Mouse (Mus musculus): ENCODE measurements around the gene Sox15. TPM values are rescaled to one million over a fixed set of nuclear protein-coding genes. Genes with fewer than 3 reads are reported as not detected.

Sox15 gene
- polyA plus RNA-seq, 1 experiment from 2014 or later = not detected

GRCm38 (mm10) chr11:69683576-69683975, 28.5 kb downstream of the Sox15 start:
- ATAC-seq (ENCODE audit: low FRiP score) = no peak
- H3K36me3 ChIP-seq = peaks cover 14% of the 10 kb centered on the region
- peaks cover 58% of the 10 kb centered on the region for H3K4me1 ChIP-seq (replicated peaks)
- peak overlapping the region; percentile 72 for H3K9ac ChIP-seq
- no peaks in the 10 kb centered on the region for H3K9me3 ChIP-seq
- H3K4me2 ChIP-seq = no peak overlapping the region; the same call in 1 of the 2 replicates
- no peak overlapping the region for H3K4me3 ChIP-seq
- 89% methylated on average over 7 of the region's 7 CpGs for WGBS
- peaks cover 13% of the 10 kb centered on the region; the same call in 1 of the 2 replicates for H3K27me3 ChIP-seq
- H3K27ac ChIP-seq = peak overlapping the region; percentile 86

DNA sequence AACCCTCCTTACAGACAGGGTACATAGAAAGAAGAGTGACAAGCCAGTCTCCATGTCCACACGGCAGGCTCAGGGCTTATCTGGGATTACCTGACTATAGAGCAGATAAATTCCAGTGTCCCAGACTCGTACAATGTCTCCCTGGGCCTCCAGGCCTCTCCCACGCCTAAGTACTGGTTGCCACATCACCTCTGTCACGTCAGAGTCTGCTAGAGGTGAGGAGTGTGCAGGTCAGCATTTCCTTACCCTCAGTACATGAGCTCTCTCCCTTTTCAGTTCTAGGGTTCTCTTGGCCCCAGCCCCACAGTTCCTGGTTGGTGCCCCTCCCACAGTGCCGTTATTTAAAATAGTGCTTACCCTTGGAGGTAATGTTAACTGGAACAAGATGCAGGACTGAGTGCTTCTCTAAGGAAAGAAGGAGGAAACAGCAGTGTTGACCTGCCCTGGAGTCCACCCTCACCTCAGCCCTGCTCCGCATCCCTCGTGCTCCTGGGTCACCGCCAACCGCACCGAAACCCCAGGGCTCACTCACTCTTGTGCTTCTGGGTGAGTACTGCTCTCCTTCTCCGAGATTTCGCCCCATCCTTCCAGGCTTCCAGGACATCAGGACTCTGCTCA, 29.1 kb downstream of the Sox15 start:
- Histone ChIP-seq H3K27ac (no peak overlapping the region), H3K4me1 (replicated peaks) (peaks cover 52% of the 10 kb centered on the region), H3K9ac (peak overlapping the region; percentile 35), H3K9me3 (no peaks in the 10 kb centered on the region), H3K36me3 (peaks cover 8% of the 10 kb centered on the region; the same call in 1 of the 2 replicates), H3K4me2 (no peak overlapping the region), H3K27me3 (peaks cover 13% of the 10 kb centered on the region; the same call in 1 of the 2 replicates), H3K4me3 (no peak overlapping the region)
- no peak for ATAC-seq (ENCODE audit: low FRiP score)
- WGBS = 85% methylated on average over 12 of the region's 12 CpGs

DNA sequence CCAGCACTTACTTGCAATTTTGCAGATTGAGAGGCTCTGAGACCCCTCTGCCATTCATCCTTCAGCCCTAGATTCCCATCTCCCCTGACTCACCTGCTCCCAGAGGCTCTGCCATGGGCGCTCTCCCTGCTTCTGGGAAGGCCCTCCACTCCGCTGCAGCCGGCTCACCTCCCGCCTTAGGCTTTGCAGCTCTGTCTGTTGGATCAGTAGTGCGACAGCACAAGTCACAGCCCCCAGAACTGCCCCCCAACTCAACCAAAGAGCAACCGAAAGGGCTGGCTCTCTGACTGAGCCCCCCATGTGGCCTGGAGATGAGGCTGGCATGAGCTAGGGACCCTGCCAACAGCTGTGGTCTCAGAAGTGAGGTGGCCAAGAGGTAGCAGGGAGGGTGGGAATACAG, 29.8 kb downstream of the Sox15 start:
- Histone ChIP-seq H3K4me1 (replicated peaks) (peaks cover 45% of the 10 kb centered on the region), H3K4me3 (no peak overlapping the region), H3K9ac (peak overlapping the region; percentile 19; the same call in 1 of the 2 replicates), H3K9me3 (no peaks in the 10 kb centered on the region), H3K4me2 (no peak overlapping the region), H3K27ac (0 out of 2 replicates have a peak overlapping the region, but pooled peaks have one; percentile 23), H3K27me3 (peaks cover 13% of the 10 kb centered on the region; the same call in 1 of the 2 replicates), H3K36me3 (0 out of 2 replicates have a peak, but pooled peaks cover 3% of the 10 kb centered on the region)
- 82% methylated on average over 6 of the region's 6 CpGs for WGBS
- ATAC-seq (ENCODE audit: low FRiP score) = no peak

DNA sequence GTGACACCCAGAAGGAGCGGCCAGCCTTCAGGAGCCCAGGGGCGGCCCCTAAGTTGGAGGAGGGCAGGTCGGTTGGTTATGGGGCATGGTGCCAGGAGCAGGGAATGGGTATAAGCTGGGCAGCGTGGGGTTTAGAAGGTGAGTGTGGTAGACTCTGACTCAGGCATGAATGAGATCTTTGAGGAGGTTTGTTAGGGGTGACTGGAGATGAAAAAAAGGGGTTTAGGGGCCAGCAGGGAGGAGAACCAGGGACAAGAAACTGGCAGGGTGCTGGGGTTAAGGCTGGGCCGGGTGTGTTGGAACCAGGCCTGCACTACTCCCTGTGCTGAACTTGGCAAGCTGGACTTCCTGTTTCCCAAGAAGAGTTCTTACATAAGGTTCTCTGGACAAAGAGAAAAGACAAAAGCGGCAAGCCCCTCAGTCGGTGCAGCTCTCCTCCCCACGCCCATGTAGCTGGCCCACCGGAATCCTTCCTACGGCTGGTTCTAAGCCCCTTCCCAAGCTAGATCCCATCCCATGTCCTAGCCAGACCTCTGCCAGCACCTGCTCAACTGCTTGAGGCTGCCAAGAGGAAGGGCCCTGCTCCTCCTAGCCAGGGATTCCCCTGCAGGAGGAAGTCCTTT, 30.5 kb downstream of the Sox15 start, which contains the start of gene Tnfsf13:
Tnfsf13 (minus strand) TSS at position 259 of the 623 bp plus-strand sequence.
- Histone ChIP-seq H3K4me2 (no peak within 1 kb of the TSS), H3K4me1 (replicated peaks) (peaks cover 38% of the 10 kb centered on the region), H3K27me3 (peaks cover 13% of the 10 kb centered on the region; the same call in 1 of the 2 replicates), H3K4me3 (no peak within 1 kb of the TSS), H3K9me3 (no peaks in the 10 kb centered on the region), H3K36me3 (no peaks in the 10 kb centered on the region), H3K9ac (peak within 1 kb of the TSS; percentile 58), H3K27ac (0 out of 2 replicates have a peak within 1 kb of the TSS, but pooled peaks have one; percentile 46)
- no peak for ATAC-seq (ENCODE audit: low FRiP score)
- WGBS = 55% methylated on average over 10 of the region's 10 CpGs

DNA sequence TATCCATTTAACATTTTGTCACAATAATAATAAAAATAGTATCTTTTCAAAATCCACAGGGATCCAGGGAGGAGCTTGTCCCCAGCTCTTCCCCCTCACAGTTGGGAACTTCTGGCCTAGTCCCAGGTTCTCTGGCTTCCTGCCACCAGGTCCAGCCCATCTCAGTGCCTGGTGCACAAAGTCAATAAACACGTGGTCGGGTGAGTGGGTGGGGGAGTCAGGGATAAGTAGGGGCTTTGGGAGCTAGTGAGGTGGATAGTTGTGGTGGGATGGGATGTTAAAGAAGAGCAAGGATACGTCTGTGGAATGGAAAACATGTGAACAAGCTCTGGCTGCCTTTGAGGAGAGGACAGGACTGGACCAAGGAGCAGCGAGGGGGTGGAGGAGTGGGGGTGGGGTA, 31.3 kb downstream of the Sox15 start:
- H3K4me3 ChIP-seq = no peak overlapping the region
- H3K4me1 ChIP-seq (replicated peaks) = peaks cover 31% of the 10 kb centered on the region
- H3K4me2 ChIP-seq = no peak overlapping the region
- no peak for ATAC-seq (ENCODE audit: low FRiP score)
- no peaks in the 10 kb centered on the region for H3K9me3 ChIP-seq
- 0 out of 2 replicates have a peak overlapping the region, but pooled peaks have one; percentile 10 for H3K9ac ChIP-seq
- 13% methylated on average over 4 of the region's 4 CpGs for WGBS
- H3K27ac ChIP-seq = no peak overlapping the region
- no peaks in the 10 kb centered on the region for H3K36me3 ChIP-seq
- H3K27me3 ChIP-seq = peaks cover 13% of the 10 kb centered on the region; the same call in 1 of the 2 replicates

- Histone ChIP-seq H3K4me1 (replicated peaks) (peaks cover 31% of the 10 kb centered on the region), H3K4me2 (no peak overlapping the region), H3K4me3 (no peak overlapping the region), H3K27ac (no peak overlapping the region), H3K9me3 (no peaks in the 10 kb centered on the region), H3K36me3 (no peaks in the 10 kb centered on the region), H3K9ac (0 out of 2 replicates have a peak overlapping the region, but pooled peaks have one; percentile 10), H3K27me3 (peaks cover 13% of the 10 kb centered on the region; the same call in 1 of the 2 replicates)
- 58% methylated on average over 5 of the region's 5 CpGs for WGBS
- ATAC-seq (ENCODE audit: low FRiP score) = no peak
Measured at GRCm38 (mm10) chr11:69687061-69687460, 31.9 kb downstream of the Sox15 start.

- peaks cover 14% of the 10 kb centered on the region; the same call in 1 of the 2 replicates for H3K4me1 ChIP-seq (replicated peaks)
- no peaks in the 10 kb centered on the region for H3K9me3 ChIP-seq
- no peak for ATAC-seq (ENCODE audit: low FRiP score)
- H3K27ac ChIP-seq = no peak overlapping the region
- 100% methylated on average over 1 of the region's 1 CpGs for WGBS
- peaks cover 13% of the 10 kb centered on the region; the same call in 1 of the 2 replicates for H3K27me3 ChIP-seq
- no peak overlapping the region for H3K4me3 ChIP-seq
- no peaks in the 10 kb centered on the region for H3K36me3 ChIP-seq
- H3K9ac ChIP-seq = no peak overlapping the region
- no peak overlapping the region for H3K4me2 ChIP-seq
Measured at GRCm38 (mm10) chr11:69689891-69690290, 34.8 kb downstream of the Sox15 start.

DNA sequence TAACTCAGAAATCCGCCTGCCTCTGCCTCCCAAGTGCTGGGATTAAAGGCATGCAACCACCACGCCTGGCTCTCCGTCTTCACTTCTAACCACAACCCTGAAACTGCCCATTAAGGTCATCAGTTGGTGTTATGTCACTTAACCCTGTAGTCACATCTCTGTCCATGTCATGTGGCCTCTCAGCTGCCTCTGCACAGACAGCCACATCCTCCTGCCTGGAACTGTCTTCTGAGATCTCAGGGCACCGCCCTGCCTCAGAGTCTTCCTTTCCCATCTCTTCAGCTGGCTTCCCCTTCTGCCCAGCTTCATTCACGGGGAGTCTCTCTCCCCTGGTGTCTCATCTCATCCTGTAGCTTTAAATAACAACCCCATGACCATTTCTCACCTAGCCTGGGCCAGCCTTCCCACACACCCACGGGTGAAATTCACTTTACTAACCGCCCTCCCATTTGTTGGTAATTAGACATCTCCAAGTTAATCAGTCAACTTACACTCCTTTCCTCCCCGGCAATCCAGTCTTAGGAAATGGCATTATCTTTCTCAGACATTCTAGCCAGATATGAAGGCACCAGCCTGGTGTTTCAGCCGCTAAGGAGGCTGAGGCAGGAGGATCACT, 37.2 kb downstream of the Sox15 start:
- no peak overlapping the region for H3K4me3 ChIP-seq
- no peaks in the 10 kb centered on the region for H3K36me3 ChIP-seq
- peaks cover 11% of the 10 kb centered on the region for H3K4me1 ChIP-seq (replicated peaks)
- no peaks in the 10 kb centered on the region for H3K9me3 ChIP-seq
- WGBS = 83% methylated on average over 9 of the region's 9 CpGs
- H3K27ac ChIP-seq = no peak overlapping the region
- no peak overlapping the region for H3K4me2 ChIP-seq
- peaks cover under 1% of the 10 kb centered on the region; the same call in 1 of the 2 replicates for H3K27me3 ChIP-seq
- ATAC-seq (ENCODE audit: low FRiP score) = no peak
- no peak overlapping the region for H3K9ac ChIP-seq

DNA sequence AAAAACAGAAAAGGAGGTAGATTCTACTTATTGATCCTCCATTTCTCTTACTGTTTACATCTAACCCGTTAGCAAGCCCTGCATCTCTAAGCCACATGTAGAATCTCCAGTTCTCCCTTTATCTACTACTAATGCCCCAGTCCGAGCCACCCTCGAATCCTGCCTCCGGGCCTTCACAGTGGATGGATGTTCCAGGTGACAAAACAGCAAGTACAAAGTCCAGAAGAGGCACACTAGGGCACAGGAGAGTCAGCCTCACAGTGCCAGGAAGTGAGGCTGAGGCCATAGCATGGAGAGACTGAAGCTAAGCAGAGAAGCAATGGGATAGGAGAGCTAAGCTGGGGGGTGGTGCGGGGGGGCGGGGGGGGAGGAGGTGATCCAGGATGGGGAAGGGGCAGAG, 37.7 kb downstream of the Sox15 start:
- ATAC-seq (ENCODE audit: low FRiP score) = no peak
- H3K9ac ChIP-seq = no peak overlapping the region
- WGBS = 90% methylated on average over 6 of the region's 6 CpGs
- H3K9me3 ChIP-seq = no peaks in the 10 kb centered on the region
- H3K4me3 ChIP-seq = no peak overlapping the region
- no peaks in the 10 kb centered on the region for H3K36me3 ChIP-seq
- no peak overlapping the region for H3K4me2 ChIP-seq
- no peaks in the 10 kb centered on the region for H3K27me3 ChIP-seq
- no peak overlapping the region for H3K27ac ChIP-seq
- H3K4me1 ChIP-seq (replicated peaks) = peaks cover 11% of the 10 kb centered on the region

DNA sequence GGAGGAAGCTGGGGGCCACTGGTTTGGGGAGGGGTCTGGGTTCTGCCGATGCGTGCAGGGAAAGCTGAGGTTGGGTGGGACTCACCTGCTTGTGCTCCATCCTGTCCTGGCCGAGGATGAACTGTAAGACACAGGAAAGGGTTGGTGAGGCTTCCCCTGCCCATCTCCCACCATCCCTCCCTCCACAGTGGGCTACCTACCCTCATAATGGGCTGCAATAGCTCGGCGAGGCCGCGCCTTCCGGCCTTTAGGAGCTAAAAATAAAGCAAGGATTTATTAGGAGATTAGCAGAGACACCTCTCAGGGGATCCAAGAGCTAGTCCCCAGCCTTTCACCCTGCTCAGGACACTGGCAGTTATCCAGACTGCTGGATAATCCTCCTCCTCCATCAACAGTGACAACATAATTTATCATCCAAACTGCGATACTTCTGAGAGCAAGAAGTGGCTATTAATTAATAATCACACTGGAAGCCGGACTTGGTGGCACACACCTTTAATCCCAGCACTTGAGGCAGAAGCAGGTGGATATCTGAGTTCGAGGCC, 38.4 kb downstream of the Sox15 start:
- Histone ChIP-seq H3K36me3 (no peaks in the 10 kb centered on the region), H3K27ac (no peak overlapping the region), H3K4me2 (no peak overlapping the region), H3K9me3 (no peaks in the 10 kb centered on the region), H3K4me3 (no peak overlapping the region), H3K9ac (no peak overlapping the region), H3K27me3 (no peaks in the 10 kb centered on the region), H3K4me1 (replicated peaks) (peaks cover 11% of the 10 kb centered on the region)
- no peak for ATAC-seq (ENCODE audit: low FRiP score)
- WGBS = 74% methylated on average over 11 of the region's 11 CpGs

GRCm38 (mm10) chr11:69695046-69695360, 39.9 kb downstream of the Sox15 start:
- ATAC-seq (ENCODE audit: low FRiP score) = no peak
- peaks cover 11% of the 10 kb centered on the region for H3K4me1 ChIP-seq (replicated peaks)
- no peaks in the 10 kb centered on the region for H3K9me3 ChIP-seq
- peak overlapping the region; percentile 49 for H3K4me3 ChIP-seq
- no peaks in the 10 kb centered on the region for H3K27me3 ChIP-seq
- H3K9ac ChIP-seq = peak overlapping the region; percentile 84
- peak overlapping the region; percentile 84 for H3K4me2 ChIP-seq
- WGBS = 28% methylated on average over 6 of the region's 6 CpGs
- H3K27ac ChIP-seq = no peak overlapping the region
- H3K36me3 ChIP-seq = no peaks in the 10 kb centered on the region
